Mouse (Mus musculus) gastrocnemius, postnatal 36 days (tissue): ENCODE data around the gene Kiz. TPM values are rescaled to one million over a fixed set of nuclear protein-coding genes. Genes with fewer than 3 reads are reported as not detected.

Source experiments
- total RNA-seq, 2 experiments: library from RNA; stranded (reverse); gene quantifications; 2 replicates each; pipeline ENCODE4 v1.2.3; 2021

The Kiz gene
- total RNA-seq, 2 experiments from 2014 or later, result 34.8 to 51.8 TPM

Other genes with a start within 250 kb of the Kiz start
- gene Xrn2, start 157.1 kb downstream of the Kiz start, total RNA-seq, result 10 to 100 TPM; 11.1 to 14.1 TPM
- gene Nkx2-4, start 229.6 kb downstream of the Kiz start, total RNA-seq, result not detected